Mouse (Mus musculus) kidney, embryonic 14.5 days (tissue): Measurements from ENCODE around the gene Tmem213. TPM values are rescaled to one million over a fixed set of nuclear protein-coding genes. Genes with fewer than 3 reads are reported as not detected.

Experiments used
- ATAC-seq: fragments of 200-750 bp; cut with Nextera tagmentation; 2 replicates; pipeline ENCODE4 v1.8.0; 2017; ENCODE audit warnings: moderate number of reproducible peaks, mild to moderate bottlenecking, moderate TSS enrichment, moderate library complexity; ENCODE audit not compliant: low FRiP score, low TSS enrichment
- H3K27ac ChIP-seq: fragments of 300-500 bp; sonication (generic); 2 replicates; pipeline ENCODE4 v1.5.1; 2014; ENCODE audit warnings: low read depth, mild to moderate bottlenecking, low read length, moderate library complexity, mixed read lengths
- H3K27me3 ChIP-seq: fragments of 300-500 bp; sonication (generic); 2 replicates; pipeline ENCODE4 v1.6.1; 2014; ENCODE audit warnings: mild to moderate bottlenecking, low read length; ENCODE audit not compliant: control insufficient read depth, insufficient read depth
- H3K36me3 ChIP-seq: fragments of 300-500 bp; sonication (generic); 2 replicates; pipeline ENCODE4 v1.6.1; 2014; ENCODE audit warnings: low read length, mixed read lengths; ENCODE audit not compliant: control insufficient read depth, insufficient read depth
- H3K4me1 ChIP-seq: fragments of 300-500 bp; sonication (generic); 2 replicates; pipeline ENCODE4 v1.6.1; 2014; ENCODE audit warnings: low read length, mixed read lengths; ENCODE audit not compliant: control insufficient read depth, insufficient read depth
- H3K4me2 ChIP-seq: fragments of 300-500 bp; sonication (generic); replicated peaks from 2 replicates; pipeline ENCODE4 v1.6.1; 2014; ENCODE audit warnings: low read depth, mild to moderate bottlenecking, low read length
- H3K4me3 ChIP-seq: fragments of 300-500 bp; sonication (generic); 2 replicates; pipeline ENCODE4 v1.5.1; 2014; ENCODE audit warnings: mild to moderate bottlenecking, low read length
- H3K9ac ChIP-seq: fragments of 300-500 bp; sonication (generic); 2 replicates; pipeline ENCODE4 v1.6.1; 2014; ENCODE audit warnings: low read depth, mild to moderate bottlenecking, low read length, moderate library complexity
- H3K9me3 ChIP-seq: fragments of 300-500 bp; sonication (generic); 2 replicates; pipeline ENCODE4 v1.6.1; 2016; ENCODE audit warnings: low read length; ENCODE audit not compliant: control insufficient read depth
- WGBS: fragments of 180-500 bp; shearing (Covaris S2); extraction: QIAGEN DNeasy Blood & Tissue Kit; methylation state at CpG from one replicate; pipeline ENCODE4 v1.1.7; 2014; 5-methylcytosine and 5-hydroxymethylcytosine counted together
- polyA plus RNA-seq: library from polyadenylated mRNA; unstranded; fragments of >200 nt; fragmentation: Nextera tagmentation; extraction: Ambion mirVana; gene quantifications from 2 replicates; pipeline ENCODE4 v1.2.1, GENCODE M21; 2014

The Tmem213 gene
- polyA plus RNA-seq, 1 experiment from 2014 or later = 22.2 TPM

DNA sequence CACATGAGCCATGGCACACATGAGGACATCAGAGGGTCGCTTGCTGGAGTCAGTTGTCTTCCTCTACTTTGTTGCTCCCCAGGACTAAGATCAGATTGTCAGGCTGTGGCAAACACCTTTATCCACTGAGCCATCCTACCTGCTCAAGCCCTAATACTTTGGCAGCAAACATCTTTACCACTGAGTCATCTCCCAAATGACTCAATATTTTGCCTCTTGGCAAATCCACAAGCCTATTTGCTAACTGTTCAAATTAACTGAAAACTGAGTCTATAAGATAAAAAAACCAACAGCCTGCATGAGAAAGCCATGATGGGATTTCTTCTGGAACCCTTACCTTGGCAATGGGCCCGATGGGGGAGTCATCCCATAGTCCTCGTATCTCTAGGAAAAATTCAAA lies 30.0 kb downstream of the Tmem213 start:
- no peak overlapping the region for H3K9ac ChIP-seq
- no peak overlapping the region for H3K4me3 ChIP-seq
- ATAC-seq = no peak
- H3K9me3 ChIP-seq = no peaks in the 10 kb centered on the region
- no peak overlapping the region for H3K27ac ChIP-seq
- no peaks in the 10 kb centered on the region for H3K27me3 ChIP-seq
- no peak overlapping the region for H3K4me2 ChIP-seq
- WGBS = 88% methylated on average over 3 of the region's 3 CpGs
- H3K36me3 ChIP-seq = peaks cover 28% of the 10 kb centered on the region
- peaks cover 5% of the 10 kb centered on the region; the same call in 1 of the 2 replicates for H3K4me1 ChIP-seq

DNA sequence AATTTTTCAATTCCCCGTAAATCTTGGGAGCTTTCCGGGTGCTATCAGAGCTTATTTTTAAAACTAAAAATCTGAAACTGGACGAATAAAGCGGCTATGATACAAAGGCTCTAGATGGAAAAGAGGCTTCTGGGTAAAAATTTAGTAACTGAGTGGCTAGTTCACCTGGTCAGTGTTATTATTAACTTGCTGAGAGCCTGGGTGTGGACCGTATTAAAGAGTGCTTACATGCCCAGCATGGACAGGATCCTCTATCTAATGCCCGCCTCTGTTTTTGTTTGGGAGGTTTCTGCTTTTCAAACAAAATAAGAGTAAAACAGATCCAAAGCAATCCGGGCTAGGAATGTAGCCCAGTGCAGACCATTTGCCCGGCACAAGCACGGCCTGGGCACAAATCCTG lies 31.3 kb downstream of the Tmem213 start:
- no peak overlapping the region for H3K27ac ChIP-seq
- peaks cover 17% of the 10 kb centered on the region for H3K4me1 ChIP-seq
- H3K9ac ChIP-seq = no peak overlapping the region
- WGBS = 89% methylated on average over 9 of the region's 9 CpGs
- no peaks in the 10 kb centered on the region for H3K27me3 ChIP-seq
- no peak overlapping the region for H3K4me3 ChIP-seq
- ATAC-seq = no peak
- no peaks in the 10 kb centered on the region for H3K9me3 ChIP-seq
- H3K36me3 ChIP-seq = peaks cover 19% of the 10 kb centered on the region
- no peak overlapping the region for H3K4me2 ChIP-seq

DNA sequence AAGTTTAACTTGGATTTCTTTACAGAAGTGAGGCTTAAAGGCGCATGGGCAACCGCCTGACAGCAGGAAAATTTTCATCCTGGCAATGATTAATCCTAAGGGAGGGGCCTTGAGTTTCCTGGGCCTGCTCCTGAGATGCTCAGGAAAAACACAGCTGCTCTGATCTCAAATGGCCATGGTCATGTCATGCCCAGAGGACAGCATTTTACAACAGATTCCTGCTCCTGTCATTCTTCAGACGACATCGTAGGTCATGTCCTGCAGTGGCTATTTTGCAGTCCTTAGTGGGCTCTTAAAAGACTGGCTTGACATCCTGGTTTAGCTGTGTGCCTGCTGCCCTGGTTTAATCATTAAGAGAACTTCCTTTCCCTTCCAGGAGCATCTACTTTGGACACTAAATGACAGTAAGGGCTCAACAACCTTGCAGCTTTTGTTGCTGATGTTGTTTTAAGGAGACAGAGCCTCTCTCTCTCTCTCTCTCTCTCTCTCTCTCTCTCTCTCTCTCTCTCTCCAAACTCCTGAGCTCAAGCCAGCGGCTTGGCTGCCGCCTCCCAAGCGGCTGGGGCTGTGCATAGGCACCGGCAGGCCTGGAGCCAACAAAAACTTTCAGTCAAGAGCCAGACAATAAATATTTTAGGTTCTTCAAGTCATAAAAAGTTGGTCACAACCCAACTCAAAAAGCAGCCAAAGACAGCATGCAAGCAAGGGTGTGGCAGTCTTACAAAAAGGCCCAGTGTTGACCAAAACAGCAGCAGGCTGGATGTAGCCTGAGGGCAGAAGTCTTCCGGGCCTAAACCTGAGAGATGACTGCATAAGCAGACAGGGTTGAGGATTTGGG lies 35.3 kb downstream of the Tmem213 start:
- Histone ChIP-seq H3K9me3 (no peaks in the 10 kb centered on the region), H3K27ac (peak overlapping the region; percentile 83), H3K9ac (no peak overlapping the region; the same call in 1 of the 2 replicates), H3K4me1 (peaks cover 26% of the 10 kb centered on the region), H3K4me3 (no peak overlapping the region), H3K27me3 (no peaks in the 10 kb centered on the region), H3K4me2 (no peak overlapping the region; the same call in 1 of the 2 replicates), H3K36me3 (peaks cover 26% of the 10 kb centered on the region)
- WGBS = 25% methylated on average over 9 of the region's 9 CpGs
- peak; percentile 71; the same call in 1 of the 2 replicates for ATAC-seq

DNA sequence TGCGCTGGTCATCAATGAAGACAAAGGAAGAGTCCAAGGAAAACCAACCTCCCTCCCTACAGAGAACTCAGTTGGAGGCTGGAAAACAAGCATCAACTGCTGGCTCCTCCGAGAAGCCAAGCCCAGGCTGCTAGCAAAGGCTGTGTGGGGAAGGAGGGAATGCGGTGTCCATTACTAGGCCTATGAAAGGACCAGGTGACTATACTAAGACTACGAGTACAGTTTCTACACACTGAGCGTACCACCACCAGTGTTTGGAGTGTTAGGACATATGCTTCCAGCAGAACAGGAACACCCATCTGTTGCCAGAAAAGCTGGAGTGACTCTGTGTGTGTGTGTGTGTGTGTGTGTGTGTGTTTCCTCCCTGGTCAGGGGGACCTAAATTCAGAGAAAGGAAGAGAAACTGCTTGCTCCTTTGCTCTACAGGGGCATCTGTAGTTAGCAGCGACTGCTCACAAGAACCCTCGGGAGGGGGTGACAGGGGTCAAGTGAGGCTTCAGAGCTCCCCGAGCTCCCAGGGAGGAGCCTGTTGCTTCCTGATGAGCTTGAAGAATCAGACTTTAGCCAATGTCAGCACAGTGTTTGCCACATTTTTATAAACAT lies 36.5 kb downstream of the Tmem213 start:
- Histone ChIP-seq H3K36me3 (peaks cover 29% of the 10 kb centered on the region), H3K27ac (peak overlapping the region; percentile 83), H3K4me2 (no peak overlapping the region), H3K27me3 (no peaks in the 10 kb centered on the region), H3K4me1 (peaks cover 26% of the 10 kb centered on the region), H3K9ac (no peak overlapping the region), H3K9me3 (no peaks in the 10 kb centered on the region), H3K4me3 (no peak overlapping the region)
- 68% methylated on average over 8 of the region's 8 CpGs for WGBS
- no peak for ATAC-seq

DNA sequence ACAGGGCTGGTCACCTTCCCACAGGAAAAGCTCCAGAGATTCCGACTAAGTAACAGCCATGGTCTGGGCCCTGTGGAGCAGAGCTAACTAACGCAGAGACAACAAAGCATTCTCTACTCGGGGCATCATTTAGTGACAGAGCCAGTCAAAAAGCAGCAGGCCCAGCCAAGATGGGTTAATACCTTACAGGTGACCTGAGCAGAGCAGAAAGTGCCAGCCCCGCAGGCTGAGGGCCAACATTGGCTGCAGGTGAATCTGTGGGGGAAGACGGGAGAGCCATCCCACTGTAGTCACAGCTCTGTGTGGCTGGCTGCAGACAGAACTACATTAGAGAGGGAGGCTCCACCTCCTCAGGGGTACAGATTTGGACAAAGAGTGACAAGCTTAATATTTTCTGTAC lies 38.2 kb downstream of the Tmem213 start:
- WGBS = 89% methylated on average over 5 of the region's 5 CpGs
- ATAC-seq = no peak

DNA sequence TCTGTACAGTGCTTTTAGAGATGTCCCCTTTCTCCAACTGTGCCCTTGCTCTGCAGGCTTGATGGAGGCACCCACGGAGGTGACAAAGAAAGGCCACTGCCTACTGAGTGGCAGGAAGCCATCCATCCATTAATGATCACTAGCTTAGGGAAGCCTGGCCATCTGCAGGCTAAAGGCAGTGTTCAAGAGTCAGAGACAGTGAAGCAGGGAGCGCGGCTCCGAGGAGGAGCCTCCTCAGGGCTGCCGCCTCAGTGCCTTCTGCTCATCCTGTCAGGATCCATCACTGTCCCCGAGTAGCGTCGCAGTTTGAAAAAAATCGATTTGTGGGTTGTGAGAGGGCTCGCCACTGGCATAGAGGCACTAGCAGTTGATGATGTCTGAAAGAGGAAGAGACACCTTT lies 39.6 kb downstream of the Tmem213 start:
- H3K9ac ChIP-seq = no peak overlapping the region
- H3K9me3 ChIP-seq = no peaks in the 10 kb centered on the region
- 91% methylated on average over 10 of the region's 10 CpGs for WGBS
- H3K27ac ChIP-seq = no peak overlapping the region
- H3K4me1 ChIP-seq = peaks cover 26% of the 10 kb centered on the region
- no peaks in the 10 kb centered on the region for H3K27me3 ChIP-seq
- peaks cover 27% of the 10 kb centered on the region for H3K36me3 ChIP-seq
- H3K4me3 ChIP-seq = no peak overlapping the region
- ATAC-seq = no peak
- H3K4me2 ChIP-seq = no peak overlapping the region

More for the DNA sequence above, 38.2 kb downstream of the Tmem213 start:
- Histone ChIP-seq H3K36me3 (peaks cover 27% of the 10 kb centered on the region), H3K9me3 (no peaks in the 10 kb centered on the region), H3K27me3 (no peaks in the 10 kb centered on the region), H3K9ac (no peak overlapping the region), H3K4me3 (no peak overlapping the region), H3K4me2 (no peak overlapping the region), H3K27ac (no peak overlapping the region), H3K4me1 (peaks cover 26% of the 10 kb centered on the region)

DNA sequence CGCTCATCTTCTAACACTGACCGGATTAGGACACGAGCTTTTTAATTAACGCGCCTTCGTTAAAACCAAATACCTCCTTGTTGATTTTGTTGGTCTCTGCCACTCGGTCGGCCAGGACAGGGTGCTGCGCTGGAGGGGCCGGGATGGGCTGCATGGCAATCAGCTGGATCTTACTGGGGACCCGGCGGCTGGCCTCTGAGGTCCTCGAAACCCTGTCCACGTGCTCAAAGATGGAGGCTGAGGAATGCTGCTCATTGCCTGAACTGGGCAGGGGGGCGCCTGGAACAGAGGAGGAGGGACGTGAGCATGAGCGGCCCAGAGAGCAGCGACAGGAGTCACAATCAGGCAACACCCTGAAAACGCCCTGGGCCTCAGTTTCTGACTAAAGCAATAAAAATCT lies 40.4 kb downstream of the Tmem213 start:
- H3K4me2 ChIP-seq = no peak overlapping the region
- H3K9ac ChIP-seq = no peak overlapping the region
- no peak overlapping the region for H3K27ac ChIP-seq
- H3K9me3 ChIP-seq = no peaks in the 10 kb centered on the region
- H3K4me1 ChIP-seq = peaks cover 18% of the 10 kb centered on the region
- no peak overlapping the region for H3K4me3 ChIP-seq
- peaks cover 30% of the 10 kb centered on the region for H3K36me3 ChIP-seq
- no peaks in the 10 kb centered on the region for H3K27me3 ChIP-seq
- ATAC-seq = no peak
- WGBS = 89% methylated on average over 19 of the region's 19 CpGs

DNA sequence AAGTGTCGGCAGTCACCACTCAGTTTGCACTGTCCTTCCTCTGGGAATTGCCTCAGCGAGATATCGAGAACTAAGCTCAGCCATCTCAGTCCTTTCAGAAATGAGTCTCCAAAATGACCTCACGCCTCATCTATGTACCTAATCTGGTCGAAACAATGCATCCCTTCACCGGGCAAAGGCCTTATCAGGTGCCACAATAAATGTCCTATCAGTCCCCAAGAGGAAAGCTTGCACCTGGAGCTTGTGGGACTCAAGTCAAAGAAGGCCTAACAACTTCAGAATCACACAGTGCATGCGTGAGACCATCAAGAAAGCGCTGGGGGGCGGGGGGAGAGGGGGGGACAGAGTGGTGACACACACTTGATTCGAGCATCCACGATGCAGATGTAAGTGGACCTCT lies 43.2 kb downstream of the Tmem213 start:
- 89% methylated on average over 11 of the region's 11 CpGs for WGBS
- Histone ChIP-seq H3K9me3 (no peaks in the 10 kb centered on the region), H3K4me2 (no peak overlapping the region), H3K36me3 (peaks cover 35% of the 10 kb centered on the region; the same call in 1 of the 2 replicates), H3K4me3 (no peak overlapping the region), H3K27me3 (no peaks in the 10 kb centered on the region), H3K4me1 (no peaks in the 10 kb centered on the region), H3K27ac (no peak overlapping the region), H3K9ac (no peak overlapping the region)
- no peak for ATAC-seq

DNA sequence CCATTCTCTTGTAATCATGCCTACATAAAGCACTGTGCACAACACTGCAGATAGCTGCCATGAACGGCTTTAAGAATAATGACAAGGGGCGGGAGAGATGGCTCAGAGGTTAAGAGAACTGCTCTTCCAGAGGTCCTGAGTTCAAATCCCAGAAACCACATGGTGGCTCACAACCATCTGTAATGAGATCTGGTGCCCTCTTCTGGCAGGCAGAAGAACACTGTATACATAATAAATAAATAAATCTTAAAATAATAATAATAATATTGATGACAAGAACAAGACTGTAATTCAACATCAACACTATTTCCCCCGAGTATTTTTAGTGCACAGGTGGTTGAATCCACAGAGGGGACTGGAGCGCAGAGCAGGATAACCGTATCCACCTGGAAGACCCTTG lies 47.1 kb downstream of the Tmem213 start:
- H3K9ac ChIP-seq = no peak overlapping the region
- no peaks in the 10 kb centered on the region for H3K27me3 ChIP-seq
- H3K9me3 ChIP-seq = no peaks in the 10 kb centered on the region
- peaks cover 22% of the 10 kb centered on the region; the same call in 1 of the 2 replicates for H3K36me3 ChIP-seq
- no peak overlapping the region for H3K4me2 ChIP-seq
- no peak overlapping the region for H3K4me3 ChIP-seq
- 87% methylated on average over 5 of the region's 5 CpGs for WGBS
- H3K4me1 ChIP-seq = no peaks in the 10 kb centered on the region
- H3K27ac ChIP-seq = no peak overlapping the region
- no peak for ATAC-seq
